Mouse (Mus musculus) bone marrow, adult 2 months (tissue): ENCODE data around the gene Psme4. TPM values are rescaled to one million over a fixed set of nuclear protein-coding genes. Genes with fewer than 3 reads are reported as not detected.

Experiments
- H3K27ac ChIP-seq: fragments of 200-500 bp; 2 replicates; pipeline ENCODE4 v1.5.1; 2012; ENCODE audit warnings: low read depth, mild to moderate bottlenecking, control low read depth, inconsistent platforms, low read length; ENCODE audit not compliant: control insufficient read depth, poor library complexity, insufficient read depth
- H3K4me1 ChIP-seq: fragments of 200-500 bp; 2 replicates; pipeline ENCODE4 v1.6.1; 2011; ENCODE audit warnings: low read length; ENCODE audit not compliant: control insufficient read depth, insufficient read depth
- H3K4me3 ChIP-seq: fragments of 200-500 bp; replicated peaks from 2 replicates; pipeline ENCODE3; 2011; ENCODE audit warnings: mild to moderate bottlenecking, low read depth, low read length, control low read depth; ENCODE audit not compliant: control insufficient read depth
- CTCF ChIP-seq: fragments of 200-500 bp; IDR thresholded peaks from 2 replicates; pipeline ENCODE4 v1.5.1; 2011; ENCODE audit warnings: low read length, control low read depth; ENCODE audit not compliant: control insufficient read depth, insufficient read depth
- POLR2A ChIP-seq: fragments of 200-500 bp; IDR thresholded peaks from 2 replicates; pipeline ENCODE4 v1.6.1; 2011; ENCODE audit warnings: low read depth, mild to moderate bottlenecking, control low read depth, low read length, borderline replicate concordance; ENCODE audit not compliant: control insufficient read depth
- WGBS: fragments of 180-500 bp; shearing (Covaris S2); methylation state at CpG from one replicate; pipeline ENCODE4 v1.1.7; 2018; 5-methylcytosine and 5-hydroxymethylcytosine counted together
- polyA plus RNA-seq: library from polyadenylated mRNA; stranded (reverse); fragments of >200 nt; gene quantifications from 2 replicates; pipeline ENCODE4 v1.2.4, GENCODE M21; 2011; ENCODE audit warnings: low replicate concordance; ENCODE audit not compliant: missing spikeins, insufficient read depth, insufficient read length

Gene Psme4
- polyA plus RNA-seq, 1 experiment: 28.5 TPM

DNA sequence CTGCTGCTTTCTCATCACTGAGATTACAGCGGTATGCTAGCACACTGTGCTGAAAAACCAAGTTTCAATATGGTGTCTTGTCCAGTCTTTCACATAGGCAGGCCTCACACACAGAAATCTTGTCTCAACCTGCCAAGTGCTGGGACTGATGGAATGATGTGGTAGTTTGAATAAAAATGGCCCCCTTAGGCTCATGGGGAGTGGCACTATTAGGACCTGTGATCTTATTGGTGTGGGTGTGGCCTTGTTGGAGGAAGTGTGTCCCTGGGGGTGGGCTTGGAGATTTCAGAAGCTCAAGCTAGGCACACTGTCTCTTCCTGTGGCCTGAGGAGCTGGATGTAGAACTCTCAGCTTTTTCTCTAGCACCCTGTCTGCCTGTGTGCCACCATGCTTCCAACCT, 124.7 kb downstream of the Psme4 start:
- TF ChIP-seq POLR2A: no peak
- no peak for TF ChIP-seq CTCF
- Histone ChIP-seq H3K4me1 (no peaks in the 10 kb centered on the region), H3K4me3 (no peak overlapping the region), H3K27ac (no peak overlapping the region)
- WGBS: 85% methylated on average over 1 of the region's 1 CpGs

DNA sequence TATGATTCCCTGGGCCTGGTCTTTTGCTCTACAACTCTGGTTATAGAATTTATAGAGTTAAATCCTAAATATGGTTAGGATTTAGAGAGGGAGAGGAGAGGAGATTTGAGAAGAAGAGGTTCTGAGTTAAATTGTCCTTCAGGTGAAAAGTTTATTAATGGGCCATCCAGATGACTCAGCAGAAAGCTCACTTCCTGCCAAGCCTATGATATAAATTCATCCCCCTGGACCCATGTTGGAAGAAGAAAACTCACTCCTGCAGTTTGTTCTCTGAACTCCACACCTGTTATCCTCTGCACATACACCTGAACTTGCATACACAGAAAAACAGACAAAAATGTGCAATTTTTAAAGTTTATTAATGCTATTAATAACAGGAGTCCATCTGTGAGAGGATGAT, 127.8 kb downstream of the Psme4 start:
- no peak for TF ChIP-seq POLR2A
- TF ChIP-seq CTCF: no peak
- H3K27ac ChIP-seq: no peak overlapping the region
- no peak overlapping the region for H3K4me3 ChIP-seq
- no peaks in the 10 kb centered on the region for H3K4me1 ChIP-seq

DNA sequence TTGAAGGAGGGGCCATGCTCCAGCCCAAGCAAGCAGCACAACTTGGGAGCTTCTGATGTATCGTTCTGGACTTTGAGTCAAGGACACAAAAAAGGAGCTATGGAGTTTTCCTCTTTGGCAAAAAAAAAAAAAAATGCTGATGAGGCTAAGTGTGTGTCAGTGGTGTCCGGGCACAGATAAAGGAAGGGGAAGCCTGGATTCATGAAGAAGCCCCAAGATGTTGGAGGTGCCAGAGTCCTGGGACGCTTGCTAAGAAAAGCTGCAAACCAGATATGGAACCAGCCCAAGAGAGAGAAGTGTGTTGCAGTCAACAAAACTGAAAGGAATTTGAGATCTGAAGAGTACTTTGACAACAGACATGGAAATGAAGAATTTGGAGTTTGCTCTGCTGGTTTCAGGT, 140.8 kb downstream of the Psme4 start:
- 83% methylated on average over 3 of the region's 3 CpGs for WGBS
- H3K4me3 ChIP-seq: no peak overlapping the region
- TF ChIP-seq CTCF (no peak), POLR2A (no peak)
- no peaks in the 10 kb centered on the region for H3K4me1 ChIP-seq
- H3K27ac ChIP-seq: no peak overlapping the region

DNA sequence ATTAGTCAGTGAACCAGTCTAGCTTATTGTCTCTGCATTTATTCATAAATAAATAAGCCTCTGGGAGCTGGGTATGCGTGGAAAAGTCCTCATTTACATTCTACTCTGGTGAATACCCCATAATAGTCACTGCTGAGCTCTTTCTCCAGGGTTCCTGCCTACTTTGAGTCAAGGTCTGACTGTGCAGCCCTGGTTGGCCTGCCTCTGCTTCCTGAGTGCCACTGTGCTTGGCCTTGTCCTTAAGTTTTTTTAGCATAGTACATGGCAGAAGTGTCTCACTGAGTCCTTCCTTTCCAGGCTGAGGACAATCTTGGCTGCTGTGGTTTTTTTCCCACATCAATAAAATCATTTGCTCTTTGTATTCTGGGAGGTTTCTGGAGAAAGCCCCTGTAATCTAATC, 149.1 kb downstream of the Psme4 start:
- H3K4me1 ChIP-seq: no peaks in the 10 kb centered on the region
- TF ChIP-seq CTCF: no peak
- no peak for TF ChIP-seq POLR2A
- no peak overlapping the region for H3K4me3 ChIP-seq
- WGBS: 65% methylated on average over 1 of the region's 1 CpGs
- no peak overlapping the region for H3K27ac ChIP-seq

DNA sequence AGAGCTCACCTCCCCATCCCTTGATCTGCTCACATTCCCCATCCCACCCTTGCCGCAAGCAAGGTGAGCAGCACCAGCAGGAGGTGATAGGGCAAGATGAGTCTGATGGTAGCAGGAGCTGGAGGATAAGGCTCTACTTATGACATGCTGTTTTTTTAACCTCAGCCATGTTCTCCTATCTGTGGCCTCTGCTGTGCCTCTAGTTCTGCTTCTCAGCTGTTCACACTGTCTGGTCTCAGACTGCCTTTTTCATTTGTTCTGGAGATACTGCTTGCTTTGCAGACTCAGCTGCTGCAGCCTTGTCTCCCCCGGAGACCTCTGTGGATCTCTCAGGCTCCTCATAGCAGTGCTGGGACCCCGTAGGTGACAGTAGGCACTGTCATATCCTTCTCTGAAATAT, 151.8 kb downstream of the Psme4 start:
- WGBS: 90% methylated on average over 3 of the region's 3 CpGs
- no peak overlapping the region for H3K27ac ChIP-seq
- H3K4me1 ChIP-seq: no peaks in the 10 kb centered on the region
- H3K4me3 ChIP-seq: no peak overlapping the region
- TF ChIP-seq CTCF (no peak), POLR2A (no peak)

DNA sequence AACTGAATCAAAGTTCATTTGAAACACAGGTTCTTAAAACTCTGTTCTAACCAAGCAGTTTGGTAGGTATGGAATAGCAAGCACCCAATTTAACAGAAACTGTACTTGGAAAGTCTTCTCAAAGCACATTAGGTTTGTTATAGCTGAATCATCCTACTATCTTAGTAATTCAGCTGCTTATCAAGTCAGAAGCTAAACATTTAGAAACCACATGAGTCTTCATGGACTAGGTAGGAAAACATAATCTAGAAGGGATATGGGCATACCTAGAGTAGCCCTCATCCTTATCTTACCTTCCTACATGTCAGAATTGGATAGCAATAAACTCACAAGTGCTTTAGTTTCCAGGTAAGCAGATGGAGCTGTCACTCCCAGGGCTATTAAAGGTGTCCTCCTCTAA, 156.6 kb downstream of the Psme4 start:
- Histone ChIP-seq H3K4me1 (no peaks in the 10 kb centered on the region), H3K27ac (no peak overlapping the region), H3K4me3 (no peak overlapping the region)
- TF ChIP-seq POLR2A: no peak
- TF ChIP-seq CTCF: no peak

DNA sequence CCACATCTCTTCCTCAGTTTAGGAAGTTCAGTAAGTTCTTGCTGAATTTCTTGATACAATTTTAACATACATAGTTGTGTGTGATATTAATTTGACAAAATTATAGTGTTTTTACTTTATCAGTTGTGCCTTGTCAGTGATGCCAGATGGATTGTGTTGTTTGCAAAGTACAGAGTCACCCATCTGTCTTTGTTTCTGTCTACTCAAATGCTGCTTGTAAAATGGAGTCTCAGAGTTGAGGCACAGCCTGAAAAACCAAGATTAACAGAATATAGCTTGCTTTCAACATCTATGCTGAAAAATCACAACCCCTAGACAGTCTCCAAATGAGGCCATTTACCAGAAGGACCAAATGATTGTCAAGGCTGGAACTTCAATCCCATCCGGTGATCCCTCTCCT, 157.0 kb downstream of the Psme4 start:
- Histone ChIP-seq H3K27ac (no peak overlapping the region), H3K4me3 (no peak overlapping the region), H3K4me1 (no peaks in the 10 kb centered on the region)
- WGBS: 93% methylated on average over 1 of the region's 1 CpGs
- TF ChIP-seq POLR2A (no peak), CTCF (no peak)

Other genes starting within 250 kb of the Psme4 start
- 2.4 and 4.2 TPM in 2 replicates for gene Acyp2, start 122.1 kb upstream of the Psme4 start, polyA plus RNA-seq
- not detected in 2 replicates for gene Gpr75, start 113.6 kb downstream of the Psme4 start, polyA plus RNA-seq
- gene Asb3, start 113.7 kb downstream of the Psme4 start, polyA plus RNA-seq: 5.8 and 5.9 TPM in 2 replicates
- gene Erlec1, start 182.6 kb downstream of the Psme4 start, polyA plus RNA-seq: 14.9 and 24.8 TPM in 2 replicates
- 14.8 and 15.8 TPM in 2 replicates for gene Chac2, start 214.6 kb downstream of the Psme4 start, polyA plus RNA-seq